7 mouse cellular contexts compared by ENCODE assay signal in genomic region chr16:7049162-7049971, GRCm38 (mm10).
DNase-seq lines count a peak whose midpoint lies in the region; ATAC-seq and TF ChIP-seq lines count a peak whose summit lies in the region.

No protein-coding gene starts in this region.

- H3K27ac ChIP-seq in lung, postnatal 0 days (ENCODE audit: low read length): no peak overlapping the region

- H3K36me3 ChIP-seq in lung, postnatal 0 days (ENCODE audit: insufficient read depth, low read length): no peaks in the 10 kb centered on the region

- H3K4me2 ChIP-seq in lung, postnatal 0 days (replicated peaks; ENCODE audit: low read depth, low read length): peak overlapping the region; percentile 34

- H3K4me3 ChIP-seq in lung, postnatal 0 days (ENCODE audit: low read depth, low read length): no peak overlapping the region

- 16% methylated on average over 18 of the region's 18 CpGs for WGBS in lung, postnatal 0 days

- TF ChIP-seq EP300 in lung, postnatal 0 days (IDR thresholded peaks at IDR 0.05): no peak

- DNase-seq in urinary bladder, postnatal 25 days (ENCODE audit: low spot score): peak; percentile 7
- DNase-seq in urinary bladder, postnatal 10 days (ENCODE audit: low spot score): no peak
- peak; percentile 71 to 77 for DNase-seq in cerebellum, postnatal 14 days
- peak; percentile 35 to 47 for DNase-seq in heart, adult 9 months (ENCODE audit: low spot score in 2 of 2)
- peak; percentile 5 for DNase-seq in kidney, adult 18-20 months
- DNase-seq in lung, postnatal 0 days (ENCODE audit: low spot score): peak; percentile 76
- peak; percentile 52 for DNase-seq in skeletal muscle tissue, adult 2 months (ENCODE audit: low read depth, low spot score)

- no peak for ATAC-seq in lung, postnatal 0 days

- H3K27me3 ChIP-seq in lung, postnatal 0 days (replicated peaks; ENCODE audit: insufficient read depth, low read length): no peaks in the 10 kb centered on the region

- H3K4me1 ChIP-seq in lung, postnatal 0 days (ENCODE audit: insufficient read depth, low read depth, low read length): no peaks in the 10 kb centered on the region

- TF ChIP-seq CTCF in lung, postnatal 0 days (IDR thresholded peaks at IDR 0.05): peak; percentile 83

- no peaks in the 10 kb centered on the region for H3K9me3 ChIP-seq in lung, postnatal 0 days (ENCODE audit: low read length)

- H3K9ac ChIP-seq in lung, postnatal 0 days (replicated peaks; ENCODE audit: low read depth): no peak overlapping the region
